Mouse (Mus musculus): Measurements from ENCODE around the gene Cacna1d.
A peak's percentile ranks its signal among the peaks of the same experiment; 100 is the strongest.

Cacna1d gene

GRCm38 (mm10) chr14:30198116-30198515, 293.1 kb downstream of the Cacna1d start:
- DNase-seq = no peak

GRCm38 (mm10) chr14:30196959-30197358, 294.3 kb downstream of the Cacna1d start:
- no peak for DNase-seq

GRCm38 (mm10) chr14:30196235-30196634, 295.0 kb downstream of the Cacna1d start:
- DNase-seq = no peak

GRCm38 (mm10) chr14:30190308-30190971, 300.8 kb downstream of the Cacna1d start:
- no peak for DNase-seq

GRCm38 (mm10) chr14:30185616-30186274, 305.5 kb downstream of the Cacna1d start:
- DNase-seq = no peak

GRCm38 (mm10) chr14:30184445-30185152, 306.7 kb downstream of the Cacna1d start:
- no peak for DNase-seq

GRCm38 (mm10) chr14:30184013-30184412, 307.2 kb downstream of the Cacna1d start:
- no peak for DNase-seq

GRCm38 (mm10) chr14:30182624-30183524, 308.4 kb downstream of the Cacna1d start:
- DNase-seq = no peak

GRCm38 (mm10) chr14:30178306-30178705, 312.9 kb downstream of the Cacna1d start:
- no peak for DNase-seq

- peak; percentile 63 for DNase-seq
These were observed 313.4 kb downstream of the Cacna1d start for GRCm38 (mm10) chr14:30177850-30178249.

GRCm38 (mm10) chr14:30175362-30175761, 315.9 kb downstream of the Cacna1d start:
- DNase-seq = no peak

GRCm38 (mm10) chr14:30172821-30173755, 318.2 kb downstream of the Cacna1d start:
- no peak for DNase-seq

GRCm38 (mm10) chr14:30171593-30171992, 319.7 kb downstream of the Cacna1d start:
- no peak for DNase-seq

GRCm38 (mm10) chr14:30171008-30171407, 320.2 kb downstream of the Cacna1d start:
- peak; percentile 31 for DNase-seq

- DNase-seq = no peak
These were observed 321.8 kb downstream of the Cacna1d start for GRCm38 (mm10) chr14:30169455-30169854.

- DNase-seq = peak; percentile 37
These were observed 322.4 kb downstream of the Cacna1d start for GRCm38 (mm10) chr14:30168902-30169301.

- no peak for DNase-seq
These were observed 322.9 kb downstream of the Cacna1d start for GRCm38 (mm10) chr14:30168387-30168786.

GRCm38 (mm10) chr14:30167606-30168005, 323.6 kb downstream of the Cacna1d start:
- DNase-seq = no peak

GRCm38 (mm10) chr14:30166036-30166435, 325.2 kb downstream of the Cacna1d start:
- no peak for DNase-seq

- peak; percentile 24 for DNase-seq
These were observed 327.2 kb downstream of the Cacna1d start for GRCm38 (mm10) chr14:30163733-30164708.

Measured in kidney, postnatal 10 days (tissue).